Mouse (Mus musculus) telencephalon, adult 2 months (tissue): Measurements from ENCODE around the gene Ddx60.
A peak's percentile ranks its signal among the peaks of the same experiment; 100 is the strongest.

ENCODE experiments used
- DNase-seq: peaks from one replicate; pipeline ENCODE4 v3.0.0-alpha.2; 2011; ENCODE audit warnings: low read depth, low spot score

The Ddx60 gene

GRCm38 (mm10) chr8:61985703-61986475 lies 58.0 kb downstream of the Ddx60 start:
- DNase-seq: no peak

- DNase-seq: peak; percentile 8
Measured at GRCm38 (mm10) chr8:61989464-61989863, 61.6 kb downstream of the Ddx60 start.

- DNase-seq: no peak
Measured at GRCm38 (mm10) chr8:61992796-61993195, 64.9 kb downstream of the Ddx60 start.

- no peak for DNase-seq
Measured at GRCm38 (mm10) chr8:61997125-61997524, 69.2 kb downstream of the Ddx60 start.

GRCm38 (mm10) chr8:62014166-62014565 lies 86.3 kb downstream of the Ddx60 start:
- no peak for DNase-seq

- DNase-seq: no peak
Measured at GRCm38 (mm10) chr8:62014582-62014981, 86.7 kb downstream of the Ddx60 start.

- no peak for DNase-seq
Measured at GRCm38 (mm10) chr8:62034351-62034750, 106.5 kb downstream of the Ddx60 start.

- DNase-seq: no peak
Measured at GRCm38 (mm10) chr8:62046809-62047208, 118.9 kb downstream of the Ddx60 start.

- DNase-seq: no peak
Measured at GRCm38 (mm10) chr8:62060357-62060756, 132.5 kb downstream of the Ddx60 start.

GRCm38 (mm10) chr8:62068305-62068704 lies 140.4 kb downstream of the Ddx60 start:
- DNase-seq: no peak

GRCm38 (mm10) chr8:62080195-62080802 lies 152.4 kb downstream of the Ddx60 start:
- DNase-seq: peak; percentile 40

- DNase-seq: no peak
Measured at GRCm38 (mm10) chr8:62081804-62082203, 153.9 kb downstream of the Ddx60 start.
